Mouse (Mus musculus) small intestine, adult 10 weeks (tissue): ENCODE data around the gene Fam69a. TPM values are rescaled to one million over a fixed set of nuclear protein-coding genes. Genes with fewer than 3 reads are reported as not detected.

Source experiments
- polyA plus RNA-seq: library from polyadenylated mRNA; stranded (reverse); fragments of 350-450 nt; fragmentation: Illumina TruSeq; extraction: RNeasy Lipid Tissue Mini Kit (QIAGEN cat#74804); gene quantifications from one replicate; pipeline ENCODE4 v1.2.3, GENCODE M21; 2014; ENCODE audit warnings: low replicate concordance

Gene Fam69a
- 28.0 TPM for polyA plus RNA-seq

DNA sequence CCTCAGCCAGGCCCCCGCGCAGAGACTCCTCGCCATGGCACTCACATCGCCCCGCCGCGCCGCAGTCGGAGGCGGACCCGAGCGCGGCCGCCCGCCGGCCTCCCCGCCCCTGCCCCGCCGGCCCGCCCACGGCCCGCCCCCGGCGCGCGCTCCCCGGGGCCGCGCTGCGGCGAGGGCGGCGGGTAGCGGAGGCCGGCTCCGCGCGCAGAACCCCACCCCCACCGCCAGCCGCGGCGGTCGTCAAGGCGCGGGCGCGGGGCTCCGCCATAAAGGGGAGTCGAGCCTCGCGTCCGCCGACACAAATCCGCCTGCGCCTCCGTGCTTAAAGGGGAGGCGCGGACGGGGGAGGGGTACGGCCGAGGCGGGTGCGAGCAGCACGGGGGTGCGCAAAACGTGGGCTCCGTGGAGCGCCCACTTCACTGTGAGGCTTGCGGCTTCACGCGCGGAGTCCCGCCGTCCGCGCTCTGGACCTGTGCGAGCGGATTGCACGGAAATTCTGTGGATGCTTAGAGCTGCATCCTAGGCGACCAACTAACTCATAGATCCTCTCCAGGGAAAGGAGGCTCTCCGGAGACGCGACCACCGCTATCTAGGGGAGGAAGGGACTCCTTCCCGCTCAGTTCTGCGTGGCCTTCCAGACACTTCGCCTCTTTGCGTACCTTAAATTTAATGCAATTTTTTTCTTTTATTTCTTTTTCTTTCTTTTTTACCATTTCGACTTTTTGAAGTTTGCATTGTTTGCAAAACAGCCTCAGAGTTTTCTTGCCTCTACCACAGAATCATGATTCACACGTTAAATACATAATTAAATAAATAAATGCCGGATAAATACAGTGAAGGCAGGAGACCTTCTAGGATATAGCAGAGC lies at the start of gene Fam69a:
Gene Fam69a (minus strand): TSS at position 119 of the 868 bp plus-strand sequence.

GRCm38 (mm10) chr5:107900206-107901013 lies 86.5 kb downstream of the Fam69a start, which contains the start of gene Rpl5:
Gene Rpl5, plus strand, starts transcription at chr5:107900502.

DNA sequence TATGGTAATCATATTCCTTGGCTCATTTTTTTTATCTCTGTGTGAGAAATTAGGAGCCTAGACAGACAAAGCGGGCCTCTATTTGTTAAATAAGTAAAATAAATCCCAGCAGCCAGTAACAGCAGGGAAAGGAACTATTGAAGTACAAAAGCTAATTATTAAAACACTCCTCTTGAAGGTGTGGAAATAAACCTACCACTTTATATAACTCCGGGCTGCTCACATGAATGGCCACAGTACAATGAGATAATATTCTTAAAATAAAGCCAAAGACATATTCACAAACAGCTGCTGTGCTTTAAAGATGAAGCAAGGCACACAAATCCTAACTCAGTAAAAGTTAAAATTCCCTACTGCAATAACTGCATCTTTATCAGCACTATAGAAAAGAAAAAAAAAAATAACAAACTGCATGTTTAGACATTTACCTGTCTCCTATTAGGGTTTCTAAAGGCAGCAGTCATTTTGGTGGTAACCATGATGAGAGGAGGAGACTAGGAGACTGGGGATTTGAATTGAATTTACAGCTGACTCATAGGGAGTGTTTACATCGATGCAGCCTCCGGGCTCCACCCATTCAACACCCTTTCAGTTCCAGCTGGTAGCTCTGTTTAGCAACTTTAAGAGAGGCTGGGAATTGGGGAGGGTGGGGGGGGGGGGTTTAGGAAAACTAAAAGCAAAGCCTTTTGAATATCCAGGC lies 112.2 kb downstream of the Fam69a start, which contains the start of gene Evi5:
Gene Evi5 (minus strand): TSS at position 547 of the 700 bp plus-strand sequence.

Other genes with a start within 250 kb of the Fam69a start
- not detected for gene Ube2d2b, start 157.0 kb downstream of the Fam69a start, polyA plus RNA-seq
- gene Evi5, start 112.0 kb downstream of the Fam69a start, polyA plus RNA-seq, result 47.9 TPM
- gene Rpl5, start 86.6 kb downstream of the Fam69a start, polyA plus RNA-seq, result 542 TPM
- gene Mtf2, start 78.6 kb upstream of the Fam69a start, polyA plus RNA-seq, result 54.6 TPM
- 68.2 TPM for gene Tmed5, start 145.5 kb upstream of the Fam69a start, polyA plus RNA-seq
- gene Ccdc18, start 145.8 kb upstream of the Fam69a start, polyA plus RNA-seq, result 5.7 TPM